Mouse (Mus musculus) MEL (cell line): ENCODE data around the gene Gas2l2. TPM values are rescaled to one million over a fixed set of nuclear protein-coding genes. Genes with fewer than 3 reads are reported as not detected.

Experiments
- DNase-seq: peaks from one replicate; pipeline ENCODE4 v3.0.0; 2011; ENCODE audit warnings: low read depth, low spot score
- H3K27ac ChIP-seq: 2 replicates; pipeline ENCODE4 v1.5.1; 2012; ENCODE audit warnings: low read depth, mild to moderate bottlenecking, control low read depth, low read length, moderate library complexity; ENCODE audit not compliant: control insufficient read depth
- H3K27me3 ChIP-seq, 2 experiments: fragments of 150-350 bp in 1 of 2; sonication (generic) in 1 of 2; 2 replicates each; pipeline ENCODE4 v1.6.1; 2012; ENCODE audit warnings: low read length in 2 of 2, mild to moderate bottlenecking in 2 of 2, improper control_type of control experiment in 1 of 2, moderate library complexity in 1 of 2; ENCODE audit not compliant: insufficient read depth in 2 of 2, control insufficient read depth in 1 of 2
- H3K36me3 ChIP-seq, 2 experiments: 2 replicates each; pipeline ENCODE4 v1.6.1; 2012 to 2014; ENCODE audit warnings: low read length in 2 of 2, improper control_type of control experiment in 1 of 2, inconsistent platforms in 1 of 2, mild to moderate bottlenecking in 1 of 2; ENCODE audit not compliant: insufficient read depth in 2 of 2, control insufficient read depth in 1 of 2
- H3K4me1 ChIP-seq, 2 experiments: fragments of 150-350 bp in 1 of 2; sonication (generic) in 1 of 2; 2 replicates each; pipeline ENCODE4 v1.6.1; 2012; ENCODE audit warnings: low read length in 2 of 2, improper control_type of control experiment in 1 of 2, mild to moderate bottlenecking in 1 of 2; ENCODE audit not compliant: insufficient read depth in 2 of 2, control insufficient read depth in 1 of 2
- H3K4me3 ChIP-seq, 2 experiments: fragments of 150-350 bp in 1 of 2; sonication (generic) in 1 of 2; 2 replicates each; pipeline ENCODE4 v1.5.1; 2012; ENCODE audit warnings: low read depth in 2 of 2, low read length in 2 of 2, mild to moderate bottlenecking in 2 of 2, moderate library complexity in 2 of 2, control low read depth in 1 of 2, improper control_type of control experiment in 1 of 2; ENCODE audit not compliant: control insufficient read depth in 1 of 2, insufficient read depth in 1 of 2
- H3K79me2 ChIP-seq: 2 replicates; pipeline ENCODE4 v1.6.1; 2012; ENCODE audit warnings: mild to moderate bottlenecking, low read length, moderate library complexity; ENCODE audit not compliant: control insufficient read depth, poor library complexity, insufficient read depth
- H3K9ac ChIP-seq: 2 replicates; pipeline ENCODE4 v1.6.1; 2012; ENCODE audit warnings: low read depth, mild to moderate bottlenecking, control low read depth, low read length, moderate library complexity; ENCODE audit not compliant: control insufficient read depth, poor library complexity, severe bottlenecking
- H3K9me3 ChIP-seq: fragments of 150-350 bp; sonication (generic); replicated peaks from 2 replicates; pipeline ENCODE4 v1.6.1; 2012; ENCODE audit warnings: mild to moderate bottlenecking, low read length, improper control_type of control experiment, moderate library complexity; ENCODE audit not compliant: insufficient read depth
- BHLHE40 ChIP-seq: IDR thresholded peaks from 2 replicates; pipeline ENCODE4 v1.6.1; 2012; ENCODE audit warnings: low read depth, mild to moderate bottlenecking, inconsistent platforms, low read length, improper control_type of control experiment, borderline replicate concordance
- CHD2 ChIP-seq: IDR thresholded peaks from 2 replicates; pipeline ENCODE4 v1.6.1; 2011; ENCODE audit warnings: low read length, improper control_type of control experiment
- CTCF ChIP-seq, 3 experiments: IDR thresholded peaks in 2 of 3; conservative IDR thresholded peaks in 1 of 3; 2 replicates each; pipeline ENCODE4 v1.5.1; 2011 to 2012; ENCODE audit warnings: low read length in 3 of 3, low read depth in 2 of 3, mild to moderate bottlenecking in 2 of 3, improper control_type of control experiment in 1 of 3, inconsistent platforms in 1 of 3, mixed read lengths in 1 of 3, moderate library complexity in 1 of 3; ENCODE audit not compliant: control insufficient read depth in 1 of 3, insufficient read depth in 1 of 3, poor library complexity in 1 of 3, severe bottlenecking in 1 of 3
- ELF1 ChIP-seq: IDR thresholded peaks from 2 replicates; pipeline ENCODE4 v1.6.1; 2014; ENCODE audit warnings: low read depth, mild to moderate bottlenecking, inconsistent platforms, low read length, improper control_type of control experiment, moderate library complexity
- GATA1 ChIP-seq: IDR thresholded peaks from 2 replicates; pipeline ENCODE4 v1.6.1; 2011; ENCODE audit warnings: low read depth, low read length, improper control_type of control experiment
- KAT2A ChIP-seq: conservative IDR thresholded peaks from 2 replicates; pipeline ENCODE4 v1.6.1; 2012; ENCODE audit warnings: low read depth, low read length, improper control_type of control experiment, inconsistent platforms
- MAFK ChIP-seq: IDR thresholded peaks from 2 replicates; pipeline ENCODE4 v1.6.1; 2011; ENCODE audit warnings: low read depth, mild to moderate bottlenecking, low read length, improper control_type of control experiment, borderline replicate concordance
- MAZ ChIP-seq: IDR thresholded peaks from 2 replicates; pipeline ENCODE4 v1.6.1; 2012; ENCODE audit warnings: low read depth, mild to moderate bottlenecking, inconsistent platforms, low read length, improper control_type of control experiment
- MEF2A ChIP-seq: IDR thresholded peaks from 2 replicates; pipeline ENCODE4 v1.6.1; 2014; ENCODE audit warnings: low read depth, mild to moderate bottlenecking, inconsistent platforms, low read length, improper control_type of control experiment; ENCODE audit not compliant: poor library complexity, insufficient replicate concordance, severe bottlenecking; ENCODE audit errors: extremely low read depth
- MYC ChIP-seq: IDR thresholded peaks from 2 replicates; pipeline ENCODE4 v1.6.1; 2011; ENCODE audit warnings: low read depth, mild to moderate bottlenecking, low read length, improper control_type of control experiment, moderate library complexity
- POLR2A ChIP-seq, 2 experiments: IDR thresholded peaks; 2 replicates each; pipeline ENCODE4 v1.6.1; 2011 to 2012; ENCODE audit warnings: low read length in 2 of 2, mild to moderate bottlenecking in 2 of 2, control low read depth in 1 of 2, improper control_type of control experiment in 1 of 2, low read depth in 1 of 2, moderate library complexity in 1 of 2; ENCODE audit not compliant: control insufficient read depth in 1 of 2, insufficient read depth in 1 of 2, poor library complexity in 1 of 2
- TAL1 ChIP-seq: IDR thresholded peaks from 2 replicates; pipeline ENCODE4 v1.6.1; 2012; ENCODE audit warnings: mild to moderate bottlenecking, inconsistent platforms, low read length, moderate library complexity, mixed read lengths
- TCF12 ChIP-seq: IDR thresholded peaks from 2 replicates; pipeline ENCODE4 v1.6.1; 2014; ENCODE audit warnings: low read depth, mild to moderate bottlenecking, inconsistent platforms, low read length, improper control_type of control experiment, moderate library complexity
- UBTF ChIP-seq: IDR thresholded peaks from 2 replicates; pipeline ENCODE4 v1.6.1; 2012; ENCODE audit warnings: low read depth, mild to moderate bottlenecking, inconsistent platforms, low read length, improper control_type of control experiment, moderate library complexity, borderline replicate concordance; ENCODE audit not compliant: insufficient read depth
- USF2 ChIP-seq, 2 experiments: IDR thresholded peaks; 2 replicates each; pipeline ENCODE4 v1.6.1; 2011 to 2012; ENCODE audit warnings: improper control_type of control experiment in 2 of 2, low read length in 2 of 2, borderline replicate concordance in 1 of 2, inconsistent platforms in 1 of 2, low read depth in 1 of 2, mild to moderate bottlenecking in 1 of 2; ENCODE audit not compliant: insufficient read depth in 1 of 2
- polyA plus RNA-seq, 2 experiments: library from polyadenylated mRNA; stranded (reverse) in 1 of 2; unstranded in 1 of 2; fragments of >175 nt in 1 of 2; fragments of >200 nt in 1 of 2; gene quantifications; 2 replicates each; pipeline versions ENCODE4 v1.2.1 to v1.2.4; 2012; ENCODE audit warnings: low replicate concordance in 2 of 2, low read depth in 1 of 2; ENCODE audit not compliant: insufficient read length in 2 of 2, insufficient read depth in 1 of 2, missing spikeins in 1 of 2
- total RNA-seq: library from RNA; depleted of rRNA; stranded (reverse); fragments of 300-350 nt; gene quantifications from 2 replicates; pipeline ENCODE4 v1.2.3, GENCODE M21; 2012

Gene Gas2l2
- total and polyA plus RNA-seq, 3 experiments: not detected

GRCm38 (mm10) chr11:83457257-83457656, 28.0 kb upstream of the Gas2l2 start:
- Histone ChIP-seq H3K27me3 (peaks cover 14 to 23% of the 10 kb centered on the region in 2 experiments), H3K36me3 (no peaks in the 10 kb centered on the region), H3K27ac (no peak overlapping the region), H3K4me3 (no peak overlapping the region), H3K79me2 (no peaks in the 10 kb centered on the region), H3K9ac (no peak overlapping the region), H3K9me3 (no peaks in the 10 kb centered on the region), H3K4me1 (peaks cover 0 to 7% of the 10 kb centered on the region in 2 experiments; a peak in 1 of 4 replicates)
- DNase-seq: no peak
- TF ChIP-seq CTCF (IDR thresholded peaks at IDR 0.05 in 2 of 3, conservative IDR thresholded peaks at IDR 0.05 in 1 of 3; ENCODE audit: control insufficient read depth in 1 of 3, insufficient read depth in 1 of 3, low read depth in 2 of 3, low read length in 3 of 3, poor library complexity in 1 of 3, severe bottlenecking in 1 of 3) (no peak), USF2 (IDR thresholded peaks at IDR 0.05; ENCODE audit: borderline replicate concordance in 1 of 2, insufficient read depth in 1 of 2, low read depth in 1 of 2, low read length in 2 of 2) (no peak), POLR2A (IDR thresholded peaks at IDR 0.05; ENCODE audit: control insufficient read depth in 1 of 2, insufficient read depth in 1 of 2, low read depth in 1 of 2, low read length in 2 of 2, poor library complexity in 1 of 2) (no peak), MAZ (no peak), TCF12 (no peak), GATA1 (no peak), UBTF (no peak), KAT2A (no peak), CHD2 (no peak), TAL1 (no peak), BHLHE40 (no peak), MAFK (no peak)

- Histone ChIP-seq H3K4me1 (0 out of 4 replicates have a peak, but pooled peaks cover 0 to 3% of the 10 kb centered on the region in 2 experiments), H3K9ac (no peak overlapping the region), H3K36me3 (no peaks in the 10 kb centered on the region), H3K9me3 (no peaks in the 10 kb centered on the region)
- no peak for DNase-seq
- no peak for TF ChIP-seq MEF2A
- TF ChIP-seq ELF1: no peak
- TF ChIP-seq MYC: no peak
- no peak for TF ChIP-seq KAT2A
- TF ChIP-seq TAL1: no peak
- TF ChIP-seq, all 39 proteins: peak for 0
- H3K27me3 ChIP-seq: peaks cover 14 to 25% of the 10 kb centered on the region in 2 experiments
- no peaks in the 10 kb centered on the region for H3K79me2 ChIP-seq
- no peak overlapping the region for H3K4me3 ChIP-seq
- no peak overlapping the region for H3K27ac ChIP-seq
Observed at GRCm38 (mm10) chr11:83455608-83456007, 26.4 kb upstream of the Gas2l2 start.
